Mouse (Mus musculus) ES-Bruce4 (cell line): ENCODE results near the gene Phf2.

Source experiments
- CTCF ChIP-seq: IDR thresholded peaks from one replicate; pipeline ENCODE4 v1.8.1; 2011; ENCODE audit warnings: low read depth, low read length
- EP300 ChIP-seq: IDR thresholded peaks from 2 replicates; pipeline ENCODE4 v1.6.1; 2011; ENCODE audit warnings: low read depth, low read length; ENCODE audit not compliant: insufficient read depth
- POLR2A ChIP-seq: IDR thresholded peaks from one replicate; pipeline ENCODE4 v1.8.1; 2011; ENCODE audit warnings: low read length; ENCODE audit not compliant: insufficient read depth

- no peak for TF ChIP-seq POLR2A
- TF ChIP-seq CTCF = no peak
- no peak for TF ChIP-seq EP300
Observed at GRCm38 (mm10) chr13:48843530-48843929, 27.4 kb downstream of the Phf2 start.
